Mouse (Mus musculus) MEL (cell line): ENCODE results near the gene Gm9922. TPM values are rescaled to one million over a fixed set of nuclear protein-coding genes. Genes with fewer than 3 reads are reported as not detected.

Source experiments
- DNase-seq: peaks from one replicate; pipeline ENCODE4 v3.0.0; 2011; ENCODE audit warnings: low read depth, low spot score
- H3K27ac ChIP-seq: 2 replicates; pipeline ENCODE4 v1.5.1; 2012; ENCODE audit warnings: low read depth, mild to moderate bottlenecking, control low read depth, low read length, moderate library complexity; ENCODE audit not compliant: control insufficient read depth
- H3K27me3 ChIP-seq, 2 experiments: fragments of 150-350 bp in 1 of 2; sonication (generic) in 1 of 2; 2 replicates each; pipeline ENCODE4 v1.6.1; 2012; ENCODE audit warnings: low read length in 2 of 2, mild to moderate bottlenecking in 2 of 2, improper control_type of control experiment in 1 of 2, moderate library complexity in 1 of 2; ENCODE audit not compliant: insufficient read depth in 2 of 2, control insufficient read depth in 1 of 2
- H3K36me3 ChIP-seq, 2 experiments: 2 replicates each; pipeline ENCODE4 v1.6.1; 2012 to 2014; ENCODE audit warnings: low read length in 2 of 2, improper control_type of control experiment in 1 of 2, inconsistent platforms in 1 of 2, mild to moderate bottlenecking in 1 of 2; ENCODE audit not compliant: insufficient read depth in 2 of 2, control insufficient read depth in 1 of 2
- H3K4me1 ChIP-seq, 2 experiments: fragments of 150-350 bp in 1 of 2; sonication (generic) in 1 of 2; 2 replicates each; pipeline ENCODE4 v1.6.1; 2012; ENCODE audit warnings: low read length in 2 of 2, improper control_type of control experiment in 1 of 2, mild to moderate bottlenecking in 1 of 2; ENCODE audit not compliant: insufficient read depth in 2 of 2, control insufficient read depth in 1 of 2
- H3K4me3 ChIP-seq, 2 experiments: fragments of 150-350 bp in 1 of 2; sonication (generic) in 1 of 2; 2 replicates each; pipeline ENCODE4 v1.5.1; 2012; ENCODE audit warnings: low read depth in 2 of 2, low read length in 2 of 2, mild to moderate bottlenecking in 2 of 2, moderate library complexity in 2 of 2, control low read depth in 1 of 2, improper control_type of control experiment in 1 of 2; ENCODE audit not compliant: control insufficient read depth in 1 of 2, insufficient read depth in 1 of 2
- H3K79me2 ChIP-seq: 2 replicates; pipeline ENCODE4 v1.6.1; 2012; ENCODE audit warnings: mild to moderate bottlenecking, low read length, moderate library complexity; ENCODE audit not compliant: control insufficient read depth, poor library complexity, insufficient read depth
- H3K9ac ChIP-seq: 2 replicates; pipeline ENCODE4 v1.6.1; 2012; ENCODE audit warnings: low read depth, mild to moderate bottlenecking, control low read depth, low read length, moderate library complexity; ENCODE audit not compliant: control insufficient read depth, poor library complexity, severe bottlenecking
- H3K9me3 ChIP-seq: fragments of 150-350 bp; sonication (generic); replicated peaks from 2 replicates; pipeline ENCODE4 v1.6.1; 2012; ENCODE audit warnings: mild to moderate bottlenecking, low read length, improper control_type of control experiment, moderate library complexity; ENCODE audit not compliant: insufficient read depth
- GABPA ChIP-seq: IDR thresholded peaks from 2 replicates; pipeline ENCODE4 v1.6.1; 2012; ENCODE audit warnings: low read depth, mild to moderate bottlenecking, inconsistent platforms, low read length, improper control_type of control experiment, moderate library complexity
- GATA1 ChIP-seq: IDR thresholded peaks from 2 replicates; pipeline ENCODE4 v1.6.1; 2011; ENCODE audit warnings: low read depth, low read length, improper control_type of control experiment
- KAT2A ChIP-seq: conservative IDR thresholded peaks from 2 replicates; pipeline ENCODE4 v1.6.1; 2012; ENCODE audit warnings: low read depth, low read length, improper control_type of control experiment, inconsistent platforms
- MEF2A ChIP-seq: IDR thresholded peaks from 2 replicates; pipeline ENCODE4 v1.6.1; 2014; ENCODE audit warnings: low read depth, mild to moderate bottlenecking, inconsistent platforms, low read length, improper control_type of control experiment; ENCODE audit not compliant: poor library complexity, insufficient replicate concordance, severe bottlenecking; ENCODE audit errors: extremely low read depth
- MYB ChIP-seq: IDR thresholded peaks from 2 replicates; pipeline ENCODE4 v1.6.1; 2011; ENCODE audit warnings: mild to moderate bottlenecking, low read depth, low read length, improper control_type of control experiment
- POLR2A ChIP-seq, 2 experiments: IDR thresholded peaks; 2 replicates each; pipeline ENCODE4 v1.6.1; 2011 to 2012; ENCODE audit warnings: low read length in 2 of 2, mild to moderate bottlenecking in 2 of 2, control low read depth in 1 of 2, improper control_type of control experiment in 1 of 2, low read depth in 1 of 2, moderate library complexity in 1 of 2; ENCODE audit not compliant: control insufficient read depth in 1 of 2, insufficient read depth in 1 of 2, poor library complexity in 1 of 2
- POLR2AphosphoS2 ChIP-seq: IDR thresholded peaks from 2 replicates; pipeline ENCODE4 v1.6.1; 2011; ENCODE audit warnings: low read length, improper control_type of control experiment
- RCOR1 ChIP-seq: IDR thresholded peaks from 2 replicates; pipeline ENCODE4 v1.6.1; 2012; ENCODE audit warnings: low read depth, mild to moderate bottlenecking, inconsistent platforms, low read length, improper control_type of control experiment
- SIN3A ChIP-seq: IDR thresholded peaks from 2 replicates; pipeline ENCODE4 v1.6.1; 2012; ENCODE audit warnings: low read length, improper control_type of control experiment, inconsistent platforms
- TAL1 ChIP-seq: IDR thresholded peaks from 2 replicates; pipeline ENCODE4 v1.6.1; 2012; ENCODE audit warnings: mild to moderate bottlenecking, inconsistent platforms, low read length, moderate library complexity, mixed read lengths
- polyA plus RNA-seq, 2 experiments: library from polyadenylated mRNA; stranded (reverse) in 1 of 2; unstranded in 1 of 2; fragments of >175 nt in 1 of 2; fragments of >200 nt in 1 of 2; gene quantifications; 2 replicates each; pipeline versions ENCODE4 v1.2.1 to v1.2.4; 2012; ENCODE audit warnings: low replicate concordance in 2 of 2, low read depth in 1 of 2; ENCODE audit not compliant: insufficient read length in 2 of 2, insufficient read depth in 1 of 2, missing spikeins in 1 of 2
- total RNA-seq: library from RNA; depleted of rRNA; stranded (reverse); fragments of 300-350 nt; gene quantifications from 2 replicates; pipeline ENCODE4 v1.2.3, GENCODE M21; 2012; rRNA removed

Gm9922 gene
- total and polyA plus RNA-seq, 3 experiments = not detected

DNA sequence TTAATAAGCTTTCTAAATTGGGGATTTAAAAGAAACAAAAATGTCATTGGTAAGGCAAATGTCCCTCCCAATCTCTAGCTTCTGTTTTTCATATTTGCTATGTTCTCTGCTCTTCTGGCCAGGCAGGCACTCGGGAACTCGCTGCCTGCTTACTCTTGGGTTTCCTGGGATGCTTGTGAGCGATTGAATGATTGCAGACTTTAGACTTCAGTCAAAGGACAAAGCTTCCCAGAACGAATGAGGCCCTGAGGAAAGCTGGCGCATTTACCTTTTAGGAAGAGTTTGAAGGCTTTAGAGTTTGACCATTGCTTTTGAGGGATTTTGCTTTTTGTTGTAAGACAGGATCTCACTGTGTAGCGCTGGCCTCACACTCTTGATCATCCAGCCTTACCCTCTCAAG lies 41.9 kb downstream of the Gm9922 start:
- H3K36me3 ChIP-seq = peaks cover 0 to 3% of the 10 kb centered on the region in 2 experiments; a peak in 2 of 4 replicates
- H3K9ac ChIP-seq = no peak overlapping the region
- H3K27ac ChIP-seq = no peak overlapping the region
- TF ChIP-seq SIN3A (no peak), RCOR1 (no peak), GABPA (no peak), MYB (no peak), TAL1 (no peak), POLR2AphosphoS2 (no peak), GATA1 (no peak), MEF2A (no peak), POLR2A (IDR thresholded peaks at IDR 0.05; ENCODE audit: control insufficient read depth in 1 of 2, insufficient read depth in 1 of 2, low read depth in 1 of 2, low read length in 2 of 2, poor library complexity in 1 of 2) (no peak), KAT2A (no peak)
- no peaks in the 10 kb centered on the region for H3K9me3 ChIP-seq
- H3K27me3 ChIP-seq = no peaks in the 10 kb centered on the region
- H3K4me1 ChIP-seq = no peaks in the 10 kb centered on the region
- no peak overlapping the region for H3K4me3 ChIP-seq
- H3K79me2 ChIP-seq = no peaks in the 10 kb centered on the region
- DNase-seq = no peak

Other genes starting within 250 kb of the Gm9922 start
- gene Tbc1d4, start 120.6 kb downstream of the Gm9922 start, total RNA-seq = not detected in 2 replicates
- gene Tbc1d4, start 120.6 kb downstream of the Gm9922 start, polyA plus RNA-seq = not detected
- 51.7 and 61.2 TPM in 2 replicates for gene Commd6, start 89.1 kb downstream of the Gm9922 start, total RNA-seq
- 10 to 100 TPM in 1 of 2 experiments, not detected in 1; 57.3 TPM for gene Commd6, start 89.1 kb downstream of the Gm9922 start, polyA plus RNA-seq
- 59.1 and 63.4 TPM in 2 replicates for gene Uchl3, start 75.8 kb downstream of the Gm9922 start, total RNA-seq
- gene Uchl3, start 75.8 kb downstream of the Gm9922 start, polyA plus RNA-seq = 10 to 100 TPM in 1 of 2 experiments, not detected in 1; 57.8 TPM
- not detected in 2 replicates for gene Lmo7, start 143 bp upstream of the Gm9922 start, total RNA-seq
- not detected for gene Lmo7, start 143 bp upstream of the Gm9922 start, polyA plus RNA-seq